Mouse (Mus musculus) cerebellum, adult (tissue): Measurements from ENCODE around the gene Abca2.
"Not testable (repeated sequence)": the region's sequence is repeated elsewhere in the genome, so short reads cannot be mapped to it uniquely, and the experiment has no call there.

ENCODE experiments used
- ATAC-seq: cut with Nextera tagmentation; 2 replicates; pipeline ENCODE4 v1.9.2; 2017; ENCODE audit warnings: mild to moderate bottlenecking, moderate library complexity, mixed read lengths; ENCODE audit not compliant: insufficient number of reproducible peaks, low FRiP score, low TSS enrichment

Abca2 gene

DNA sequence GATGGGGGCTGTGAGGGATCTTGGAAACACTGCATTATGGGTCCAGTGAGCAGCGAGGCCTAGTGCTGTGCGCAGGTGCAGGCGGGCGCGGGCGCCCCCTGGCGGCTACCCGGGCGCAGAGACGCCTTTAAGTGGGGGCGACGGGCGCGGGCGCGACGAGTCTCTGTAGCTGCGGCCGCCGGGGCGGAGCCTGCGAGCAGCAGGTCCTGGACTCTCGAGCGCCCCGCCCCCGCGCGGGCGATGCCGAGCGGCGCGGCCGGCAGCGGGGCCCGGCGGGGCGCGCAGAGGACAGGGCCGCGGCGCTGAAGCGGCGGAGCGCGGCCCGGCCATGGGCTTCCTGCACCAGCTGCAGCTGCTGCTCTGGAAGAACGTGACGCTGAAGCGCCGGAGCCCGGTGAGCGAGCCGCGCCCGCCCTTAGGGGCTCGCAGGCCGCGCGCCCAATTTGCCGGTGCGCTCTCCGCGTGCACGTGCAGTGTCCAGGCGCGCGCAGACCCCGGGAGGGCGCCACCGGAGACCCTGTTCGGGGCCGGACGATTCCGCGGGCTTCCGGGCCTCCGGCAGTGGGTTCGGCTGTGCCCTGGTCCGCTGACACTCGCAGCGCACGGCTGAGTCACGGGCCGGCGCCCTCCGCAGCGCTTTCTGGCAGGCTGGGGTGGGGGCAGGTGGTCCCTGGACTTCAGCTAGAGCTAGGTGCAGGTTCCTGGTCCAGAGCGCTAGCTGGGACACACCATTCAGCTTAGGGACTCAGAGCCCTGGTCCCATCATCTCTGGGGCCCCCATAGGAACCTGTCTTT lies at the start of gene Abca2:
Gene Abca2, plus strand, starts transcription at position 262 of the 795 bp plus-strand sequence.
- peak; percentile 64 for ATAC-seq

DNA sequence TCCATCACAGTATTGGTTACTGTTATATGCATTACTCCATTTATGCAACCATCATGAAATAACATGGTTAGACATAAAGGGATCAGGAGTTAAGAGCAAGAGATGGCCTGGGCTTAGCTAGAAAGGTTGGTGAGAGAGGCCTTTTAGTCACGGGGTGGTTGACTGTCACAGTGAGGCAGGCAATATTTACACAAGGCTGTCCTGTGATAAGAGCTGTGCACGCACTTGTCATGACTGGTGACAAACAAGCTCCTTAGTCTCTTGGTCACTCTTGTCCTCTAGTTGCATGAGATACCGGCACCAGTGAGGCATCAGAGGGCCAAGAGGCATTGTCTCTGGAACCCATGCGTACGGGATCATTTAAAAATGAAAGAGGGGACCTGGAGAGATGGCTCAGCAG lies 44.0 kb upstream of the Abca2 start:
- no peak for ATAC-seq

- ATAC-seq, result no peak
These were observed 37.2 kb upstream of the Abca2 start for GRCm38 (mm10) chr2:25391266-25391665.

DNA sequence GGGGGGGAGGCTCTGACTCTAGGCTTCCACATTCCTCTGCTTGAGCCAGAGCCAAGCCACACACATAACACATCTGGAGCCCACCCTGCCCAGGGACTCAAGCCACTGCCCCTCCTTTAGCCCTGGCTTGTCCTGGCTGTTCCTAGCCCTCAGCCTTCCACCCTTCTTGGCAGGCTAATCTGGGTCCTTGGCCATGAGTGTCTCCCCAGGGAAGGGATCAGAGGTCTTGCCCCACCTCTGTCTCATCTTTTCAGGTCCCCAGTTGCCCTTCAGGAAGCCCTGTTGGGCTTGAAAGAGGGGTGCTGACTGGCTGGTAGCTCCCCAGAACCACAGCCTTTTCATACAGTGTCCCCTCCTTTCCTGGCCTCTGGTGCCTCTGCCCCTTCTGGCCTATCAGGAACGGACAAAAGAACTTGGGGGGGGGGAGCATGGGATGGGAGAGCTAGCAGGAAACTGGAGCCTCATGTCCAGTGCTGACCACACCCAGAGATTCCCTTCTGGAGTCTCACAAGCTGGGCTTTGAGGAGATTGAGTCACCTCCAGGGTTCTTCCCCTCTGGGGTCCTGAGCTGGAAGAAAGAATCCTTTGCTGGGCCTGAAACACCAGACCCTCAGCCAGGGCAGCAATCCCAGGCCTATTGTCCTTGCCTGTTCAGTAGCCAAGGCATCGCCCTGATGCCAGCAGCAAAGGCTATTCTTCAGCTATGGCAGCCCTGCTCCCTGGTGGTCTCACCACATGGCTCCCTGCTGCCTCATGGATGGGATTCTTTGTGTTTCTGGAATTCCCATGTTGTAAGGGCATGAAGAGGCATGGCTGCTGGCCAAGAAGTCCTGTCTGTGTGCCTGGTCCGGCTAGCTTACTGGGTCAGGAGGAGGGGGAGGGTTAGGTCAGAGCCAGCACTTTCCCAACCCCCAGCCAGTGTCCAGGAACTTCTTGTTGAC lies 34.0 kb upstream of the Abca2 start:
- ATAC-seq, result 0 out of 2 replicates have a peak, but pooled peaks have one; percentile 3

GRCm38 (mm10) chr2:25395721-25396596 lies 32.5 kb upstream of the Abca2 start, which contains the start of gene Entpd2:
Entpd2 (plus strand) TSS chr2:25395874.
- no peak for ATAC-seq

DNA sequence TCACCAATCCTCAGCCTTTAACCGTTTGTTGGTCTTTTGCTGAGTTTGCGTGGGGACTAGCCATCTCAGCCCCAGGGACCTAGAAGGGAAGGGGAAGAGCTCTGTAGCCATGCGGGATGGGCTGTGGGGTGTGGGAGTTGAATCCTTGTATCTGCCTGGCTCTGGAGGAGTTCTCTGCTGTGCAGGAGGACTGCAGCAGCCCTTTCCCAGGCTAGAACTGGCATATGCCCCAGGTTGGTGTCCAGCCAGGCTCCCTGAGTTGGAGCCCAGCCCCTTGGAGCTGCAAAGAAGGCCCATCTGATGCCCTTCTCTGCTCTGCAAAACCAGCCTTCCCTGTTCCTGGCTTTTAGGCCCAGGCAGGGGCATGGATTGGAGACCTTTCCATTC lies 31.9 kb upstream of the Abca2 start:
- ATAC-seq, result peak; percentile 45; the same call in 1 of the 2 replicates

DNA sequence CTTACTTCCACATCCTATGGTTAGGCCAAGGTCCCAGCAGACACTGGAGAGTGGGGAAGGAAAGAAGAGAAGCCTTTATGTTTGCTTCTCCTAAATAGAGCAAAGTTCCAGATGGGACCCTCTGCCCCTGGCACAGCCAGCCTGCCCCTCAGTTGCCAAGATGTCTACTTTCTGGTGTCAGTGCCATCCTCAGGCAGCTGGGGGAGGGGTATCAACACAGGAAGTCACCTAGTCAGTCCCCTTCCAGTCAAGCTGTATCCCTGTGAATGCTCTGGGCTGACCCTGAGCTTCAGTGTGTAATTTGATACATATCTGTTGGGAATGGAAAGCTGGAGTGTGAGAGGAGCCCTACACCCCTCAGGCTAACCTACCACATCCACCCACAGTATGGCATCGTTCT lies 31.5 kb upstream of the Abca2 start:
- ATAC-seq, result no peak

- no peak for ATAC-seq
These were observed 30.4 kb upstream of the Abca2 start for GRCm38 (mm10) chr2:25398065-25398464.

- no peak for ATAC-seq
These were observed 29.5 kb upstream of the Abca2 start, which contains the start of gene Npdc1 for GRCm38 (mm10) chr2:25399051-25399450. Npdc1 (plus strand) TSS chr2:25399351.

GRCm38 (mm10) chr2:25400291-25400690 lies 28.2 kb upstream of the Abca2 start:
- no peak for ATAC-seq

GRCm38 (mm10) chr2:25400764-25401163 lies 27.7 kb upstream of the Abca2 start:
- no peak for ATAC-seq

DNA sequence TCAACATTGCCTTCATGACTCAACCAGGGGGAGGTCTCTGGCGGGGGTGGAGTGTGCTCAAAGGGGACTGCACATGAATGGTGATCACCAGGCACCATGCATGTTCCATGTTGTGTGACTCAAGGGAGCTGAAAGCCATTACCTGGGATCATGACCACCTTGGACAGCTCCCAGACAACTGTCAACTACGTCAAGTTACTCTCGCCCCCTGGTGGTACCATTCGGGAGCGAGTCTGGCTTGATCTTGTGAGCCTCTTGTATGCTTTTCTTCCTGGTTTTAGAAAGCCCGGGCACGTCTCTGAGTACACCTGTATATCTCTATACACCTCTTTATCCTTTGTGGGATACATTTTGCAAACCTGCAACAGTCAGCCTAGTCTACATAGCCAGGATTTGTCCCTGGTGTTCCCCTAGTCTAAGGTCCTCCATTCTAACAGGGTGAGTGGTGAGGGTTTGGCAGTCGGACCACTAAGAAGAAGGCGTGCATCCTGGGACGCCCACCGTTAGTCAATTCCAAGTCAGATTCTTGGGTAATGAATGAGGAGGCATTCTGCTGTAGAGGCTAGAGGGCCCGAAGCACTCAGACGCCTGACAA lies 26.0 kb upstream of the Abca2 start:
- ATAC-seq, result peak; percentile 36

GRCm38 (mm10) chr2:25402972-25403601 lies 25.4 kb upstream of the Abca2 start:
- ATAC-seq, result peak; percentile 38; the same call in 1 of the 2 replicates

- ATAC-seq, result no peak
These were observed 24.5 kb upstream of the Abca2 start for GRCm38 (mm10) chr2:25403994-25404393.

GRCm38 (mm10) chr2:25408908-25409307 lies 19.6 kb upstream of the Abca2 start:
- ATAC-seq, result no peak

GRCm38 (mm10) chr2:25413436-25413835 lies 15.1 kb upstream of the Abca2 start:
- not testable (repeated sequence) for ATAC-seq

- no peak for ATAC-seq
These were observed 11.1 kb upstream of the Abca2 start for GRCm38 (mm10) chr2:25417426-25417825.

DNA sequence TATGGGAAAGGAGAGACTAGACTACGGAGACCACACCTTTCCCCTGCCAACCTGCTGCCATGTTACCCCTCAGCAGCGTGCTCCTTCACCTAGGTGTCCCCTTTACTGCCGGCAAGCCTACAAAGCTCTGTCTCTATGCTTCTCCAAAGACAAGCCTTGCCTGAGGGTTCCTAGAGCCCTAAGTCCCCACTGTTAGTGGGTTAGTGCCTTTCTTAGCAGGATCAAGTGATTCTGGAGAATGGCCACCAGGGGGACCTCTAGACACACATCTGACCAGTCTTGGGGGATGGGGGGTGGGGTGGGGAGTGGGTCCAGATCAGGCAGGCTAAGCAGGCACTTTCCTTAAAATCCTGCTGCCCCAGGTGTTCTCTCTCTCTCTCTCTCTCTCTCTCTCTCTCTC lies 6.6 kb upstream of the Abca2 start:
- ATAC-seq, result no peak
